Mouse (Mus musculus) liver, postnatal 0 days (tissue): ENCODE measurements around the gene Axdnd1.

Source experiments
- CTCF ChIP-seq: sonication (generic); IDR thresholded peaks from 2 replicates; pipeline ENCODE4 v1.5.1; 2016; ENCODE audit warnings: antibody characterized with exemption, low read depth
- EP300 ChIP-seq: IDR thresholded peaks from 2 replicates; pipeline ENCODE4 v1.6.1; 2016; ENCODE audit warnings: antibody characterized with exemption, low read depth, mild to moderate bottlenecking

DNA sequence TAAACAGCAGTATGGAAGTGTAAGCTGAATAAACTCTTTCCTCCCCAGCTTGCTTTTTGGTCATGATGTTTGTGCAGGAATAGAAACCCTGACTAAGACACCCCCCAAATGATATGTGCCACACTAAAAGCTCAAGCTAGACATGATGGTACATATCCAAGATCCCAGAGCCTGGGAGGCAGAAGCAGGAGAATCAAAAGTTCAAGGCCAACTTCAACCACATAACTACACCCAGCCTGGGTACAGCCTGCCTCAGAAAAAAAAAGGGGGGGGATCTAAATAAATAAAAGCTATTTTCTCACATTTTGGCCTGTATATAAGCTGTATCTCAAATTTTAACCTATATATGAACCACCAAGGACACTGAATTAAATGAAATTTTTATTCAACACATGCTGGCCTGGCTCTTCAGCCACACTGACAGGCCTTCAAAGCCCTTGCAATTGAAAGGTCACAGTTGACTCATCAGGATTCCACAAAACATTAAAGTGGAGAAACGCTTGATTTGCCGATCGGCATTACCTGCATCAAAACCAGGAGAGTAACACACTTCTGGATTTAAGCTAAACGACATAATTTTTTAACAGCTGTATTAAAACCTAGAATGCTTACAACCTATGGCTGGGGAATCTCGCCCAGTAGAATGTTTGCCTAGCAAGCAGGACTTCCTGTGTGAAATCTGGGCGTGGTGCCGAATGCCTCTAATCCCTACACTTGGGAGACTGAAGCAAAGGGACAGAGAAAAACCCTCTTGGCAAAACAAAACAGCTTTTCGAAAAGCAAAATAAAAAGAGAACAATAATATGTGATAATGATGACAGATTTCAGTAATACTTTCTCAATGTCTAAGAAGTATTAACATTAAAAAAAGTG, 43.3 kb upstream of the Axdnd1 start:
- TF ChIP-seq CTCF: no peak
- no peak for TF ChIP-seq EP300
